22 mouse cellular contexts compared by ENCODE assay signal in the genomic region with DNA sequence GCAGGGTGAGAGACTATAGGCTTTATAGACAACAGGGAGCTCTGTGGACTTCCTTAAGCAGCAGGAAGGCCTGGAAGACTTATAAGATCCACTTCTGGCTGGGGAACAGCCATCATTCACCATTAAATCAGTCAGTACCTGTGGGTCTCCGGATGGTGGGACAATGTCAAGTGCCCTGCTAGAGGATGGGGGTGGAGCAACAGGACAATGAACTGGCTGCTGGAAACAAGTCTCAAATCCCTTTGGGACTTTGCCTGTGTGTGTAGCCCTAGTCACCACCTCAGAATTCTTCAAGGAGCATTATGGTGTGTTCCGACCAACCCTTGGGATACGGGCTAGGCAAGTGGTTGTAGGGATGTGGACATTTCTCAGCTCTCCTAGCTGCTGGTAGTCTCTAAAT. TPM values are rescaled to one million over a fixed set of nuclear protein-coding genes. Genes with fewer than 3 reads are reported as not detected.
DNase-seq lines count a peak whose midpoint lies in the region; ATAC-seq lines count a peak whose summit lies in the region.
"Had no signal": no experiment of that assay in that cellular context is flagged by ENCODE, and none has a peak within 500 bp of the region (broad histone marks: within the 10 kb centered on the region; RNA-seq: fewer than 3 reads in every experiment).

No protein-coding gene starts in this region.

- H3K4me3 ChIP-seq in kidney, embryonic 16.5 days (ENCODE audit: low read length), result no peak overlapping the region

- no peaks in the 10 kb centered on the region for H3K27me3 ChIP-seq in kidney, embryonic 16.5 days (ENCODE audit: insufficient read depth, low read length)
- H3K27me3 ChIP-seq: CH12.LX, Patski had no signal

- peak; percentile 92 for DNase-seq in heart, adult 11 months
- DNase-seq in heart, postnatal 36 days, result no peak
- no peak for DNase-seq in kidney, postnatal 10 days
- DNase-seq in testis, postnatal 10 days (ENCODE audit: low spot score), result peak; percentile 19
- DNase-seq in testis, postnatal 14 days (ENCODE audit: low spot score), result no peak
- peak; percentile 11 for DNase-seq in urinary bladder, adult 2 months (ENCODE audit: low spot score)
- no peak for DNase-seq in urinary bladder, adult 18-20 months (ENCODE audit: low spot score in 2 of 2)
- DNase-seq: adrenal gland, adult 2 months; adrenal gland, adult 8-10 months; adrenal gland, postnatal 10 days; adrenal gland, postnatal 14 days; adrenal gland, postnatal 25 days; adrenal gland, postnatal 36 days; B cell, adult 2 months; cerebellum, adult 11 months; cerebellum, adult 11-12 months had no signal

- H3K36me3 ChIP-seq in kidney, embryonic 16.5 days (ENCODE audit: insufficient read depth, low read length), result no peaks in the 10 kb centered on the region
- H3K36me3 ChIP-seq: G1E had no signal

- no peak overlapping the region for H3K9ac ChIP-seq in kidney, embryonic 16.5 days (replicated peaks; ENCODE audit: low read length)

- WGBS in kidney, embryonic 16.5 days, result 82% methylated on average over 3 of the region's 3 CpGs

- intact Hi-C loops in heart, postnatal 36 days (cut with DNase I), result no loop called here

- peak; percentile 19; the same call in 1 of the 2 replicates for ATAC-seq in kidney, embryonic 16.5 days (ENCODE audit: low FRiP score, low TSS enrichment)
- ATAC-seq: activated CD4-positive, CD25-positive, alpha-beta regulatory T cell, adult 4 months; CD4-positive, CD25-positive, alpha-beta regulatory T cell, adult 4 months; Patski had no signal

- H3K4me2 ChIP-seq in kidney, embryonic 16.5 days (replicated peaks; ENCODE audit: low read depth, low read length), result no peak overlapping the region

- no peaks in the 10 kb centered on the region; the same call in 1 of the 2 replicates for H3K4me1 ChIP-seq in kidney, embryonic 16.5 days (ENCODE audit: insufficient read depth, low read length)

- H3K9me3 ChIP-seq in kidney, embryonic 16.5 days (ENCODE audit: low read length), result no peaks in the 10 kb centered on the region
- H3K9me3 ChIP-seq: G1E had no signal

- H3K27ac ChIP-seq in kidney, embryonic 16.5 days (ENCODE audit: low read length), result no peak overlapping the region

RNA-seq across cellular contexts. Expression of a gene that starts 55.9 kb away (rescaled TPM):
- total RNA-seq in heart, postnatal 36 days (2021), result 1 to 10 TPM; 5.7 to 7.3 TPM
- polyA plus RNA-seq in kidney, embryonic 16.5 days (2015; fragmentation: Nextera tagmentation; extraction: Ambion mirVana), result 8.6 and 10.2 TPM in 2 replicates
- 9.6 and 9.9 TPM in 2 replicates for polyA plus RNA-seq in urinary bladder, adult 2 months (2012; rRNA removed)

Comparison
In these comparisons a context has a peak if more than half of its experiments do, and no peak if none do; other contexts are left out.
1. DNase-seq: peak in heart, adult 11 months (single experiment), testis, postnatal 10 days (single experiment) and urinary bladder, adult 2 months (single experiment); none in heart, postnatal 36 days (0 of 2), kidney, postnatal 10 days (single experiment), testis, postnatal 14 days (single experiment) and urinary bladder, adult 18-20 months (0 of 2).